Mouse (Mus musculus) intestine, embryonic 15.5 days (tissue): Measurements from ENCODE around the gene Mfsd14b. TPM values are rescaled to one million over a fixed set of nuclear protein-coding genes. Genes with fewer than 3 reads are reported as not detected.

ENCODE experiments used
- ATAC-seq: fragments of 200-750 bp; cut with Nextera tagmentation; 2 replicates; pipeline ENCODE4 v1.8.0; 2017; ENCODE audit warnings: moderate TSS enrichment, moderate library complexity
- H3K27ac ChIP-seq: fragments of 300-500 bp; sonication (generic); 2 replicates; pipeline ENCODE4 v1.5.1; 2015; ENCODE audit warnings: mild to moderate bottlenecking, inconsistent platforms
- H3K27me3 ChIP-seq: fragments of 300-500 bp; sonication (generic); replicated peaks from 2 replicates; pipeline ENCODE4 v1.6.1; 2015; ENCODE audit warnings: inconsistent platforms
- H3K36me3 ChIP-seq: fragments of 300-500 bp; sonication (generic); 2 replicates; pipeline ENCODE4 v1.6.1; 2015; ENCODE audit warnings: inconsistent platforms
- H3K4me1 ChIP-seq: fragments of 300-500 bp; sonication (generic); replicated peaks from 2 replicates; pipeline ENCODE4 v1.6.1; 2015; ENCODE audit warnings: inconsistent platforms
- H3K4me2 ChIP-seq: fragments of 300-500 bp; sonication (generic); replicated peaks from 2 replicates; pipeline ENCODE4 v1.6.1; 2015; ENCODE audit warnings: mild to moderate bottlenecking, inconsistent platforms
- H3K4me3 ChIP-seq: fragments of 300-500 bp; sonication (generic); replicated peaks from 2 replicates; pipeline ENCODE4 v1.5.1; 2015; ENCODE audit warnings: inconsistent platforms
- H3K9ac ChIP-seq: fragments of 300-500 bp; sonication (generic); 2 replicates; pipeline ENCODE4 v1.6.1; 2015; ENCODE audit warnings: inconsistent platforms
- H3K9me3 ChIP-seq: fragments of 300-500 bp; sonication (generic); 2 replicates; pipeline ENCODE4 v1.6.1; 2016; ENCODE audit warnings: inconsistent platforms
- WGBS: fragments of 180-500 bp; shearing (Covaris S2); methylation state at CpG from one replicate; pipeline ENCODE4 v1.1.7; 2015; 5-methylcytosine and 5-hydroxymethylcytosine counted together
- polyA plus RNA-seq: library from polyadenylated mRNA; unstranded; fragments of >200 nt; fragmentation: Nextera tagmentation; extraction: Ambion mirVana; gene quantifications from 2 replicates; pipeline ENCODE4 v1.2.1, GENCODE M21; 2015

Mfsd14b gene
- polyA plus RNA-seq, 1 experiment from 2014 or later, result 60.1 TPM

DNA sequence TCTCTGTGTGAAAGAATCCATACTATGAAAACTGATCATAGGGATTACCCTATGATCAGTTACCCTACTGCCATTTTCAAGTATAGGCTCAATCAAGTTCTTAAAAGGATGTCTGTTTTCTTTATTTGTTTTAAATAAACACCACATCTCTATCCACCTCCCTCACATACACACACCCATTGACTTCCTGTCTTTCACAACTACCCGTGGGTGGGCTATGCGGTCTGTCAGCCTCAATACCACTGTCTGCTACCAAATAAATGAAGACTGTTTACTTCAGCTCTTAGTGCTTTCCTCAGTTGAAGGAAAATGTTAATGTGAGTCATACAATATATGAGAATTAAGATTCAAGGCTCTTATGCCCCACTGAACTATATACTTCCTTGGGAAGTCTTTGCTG, 42.8 kb downstream of the Mfsd14b start:
- Histone ChIP-seq H3K27me3 (no peaks in the 10 kb centered on the region), H3K9me3 (no peaks in the 10 kb centered on the region), H3K4me1 (no peaks in the 10 kb centered on the region), H3K36me3 (no peaks in the 10 kb centered on the region; the same call in 1 of the 2 replicates), H3K9ac (no peak overlapping the region), H3K4me3 (no peak overlapping the region), H3K4me2 (no peak overlapping the region), H3K27ac (no peak overlapping the region)
- 77% methylated on average over 2 of the region's 2 CpGs for WGBS
- ATAC-seq, result no peak

- no peaks in the 10 kb centered on the region for H3K27me3 ChIP-seq
- no peak within 1 kb of the TSS for H3K27ac ChIP-seq
- ATAC-seq, result no peak
- no peaks in the 10 kb centered on the region for H3K4me1 ChIP-seq
- no peaks in the 10 kb centered on the region for H3K9me3 ChIP-seq
- no peak within 1 kb of the TSS for H3K4me2 ChIP-seq
- H3K36me3 ChIP-seq, result no peaks in the 10 kb centered on the region
- no peak within 1 kb of the TSS for H3K9ac ChIP-seq
- no peak within 1 kb of the TSS for H3K4me3 ChIP-seq
- 86% methylated on average over 9 of the region's 9 CpGs for WGBS
Measured at GRCm38 (mm10) chr13:65052660-65053059, 60.1 kb downstream of the Mfsd14b start, which contains the start of gene Prss47. Gene Prss47, minus strand, starts transcription at chr13:65052760.

- Histone ChIP-seq H3K36me3 (no peaks in the 10 kb centered on the region), H3K4me1 (no peaks in the 10 kb centered on the region), H3K27ac (no peak overlapping the region), H3K9ac (no peak overlapping the region), H3K27me3 (no peaks in the 10 kb centered on the region), H3K4me2 (no peak overlapping the region), H3K9me3 (no peaks in the 10 kb centered on the region), H3K4me3 (no peak overlapping the region)
- 68% methylated on average over 4 of the region's 4 CpGs for WGBS
- ATAC-seq, result no peak
Measured at GRCm38 (mm10) chr13:65035057-65035456, 77.7 kb downstream of the Mfsd14b start.

DNA sequence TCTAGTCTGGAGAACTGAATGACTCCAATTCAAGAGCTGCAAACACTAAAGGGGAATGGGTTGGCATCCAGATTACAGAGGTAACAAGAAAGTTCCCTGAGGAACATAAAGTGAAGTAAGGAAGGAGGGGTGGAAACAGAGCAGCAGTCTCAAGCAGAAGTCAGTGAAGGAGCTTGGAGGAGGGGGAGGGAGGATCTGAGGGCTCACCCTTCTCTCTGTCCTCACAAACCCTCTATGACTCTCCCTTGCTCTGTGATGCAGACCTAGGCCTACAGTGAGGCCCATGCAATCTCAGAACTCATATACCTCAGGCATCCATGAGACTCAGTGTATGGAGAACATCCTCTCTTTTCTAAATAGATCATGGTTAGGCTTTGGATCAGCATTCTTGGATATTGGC, 80.0 kb downstream of the Mfsd14b start, which contains the start of gene Spata31d1c:
Gene Spata31d1c (plus strand): TSS at position 301 of the 400 bp plus-strand sequence.
- H3K9ac ChIP-seq, result no peak within 1 kb of the TSS

More for the DNA sequence above, 80.0 kb downstream of the Mfsd14b start, which contains the start of gene Spata31d1c:
- Histone ChIP-seq H3K36me3 (no peaks in the 10 kb centered on the region), H3K9me3 (no peaks in the 10 kb centered on the region), H3K27me3 (no peaks in the 10 kb centered on the region), H3K4me2 (no peak within 1 kb of the TSS), H3K4me3 (no peak within 1 kb of the TSS), H3K4me1 (no peaks in the 10 kb centered on the region), H3K27ac (no peak within 1 kb of the TSS)
- ATAC-seq, result no peak

Other genes starting within 250 kb of the Mfsd14b start
- 0.97 and 1.2 TPM in 2 replicates for gene Cntnap3, start 209.0 kb downstream of the Mfsd14b start, polyA plus RNA-seq
- gene Spata31, start 195.6 kb downstream of the Mfsd14b start, polyA plus RNA-seq, result not detected in 2 replicates
- not detected in 2 replicates for gene Spata31d1c, start 79.9 kb downstream of the Mfsd14b start, polyA plus RNA-seq
- not detected in 2 replicates for gene Prss47, start 60.2 kb downstream of the Mfsd14b start, polyA plus RNA-seq
- gene Olfr465-ps1, start 25.1 kb upstream of the Mfsd14b start, polyA plus RNA-seq, result not detected in 2 replicates
- not detected in 2 replicates for gene Olfr466, start 37.3 kb upstream of the Mfsd14b start, polyA plus RNA-seq
- 0.19 TPM in 1 of 2 replicates, not detected in the other for gene Nlrp4f, start 93.0 kb upstream of the Mfsd14b start, polyA plus RNA-seq
- gene Gm10775, start 146.6 kb upstream of the Mfsd14b start, polyA plus RNA-seq, result not detected in 2 replicates
- gene Zfp369, start 165.8 kb upstream of the Mfsd14b start, polyA plus RNA-seq, result 8.1 and 9.4 TPM in 2 replicates